Mouse (Mus musculus): ENCODE measurements around the gene Fam111a. TPM values are rescaled to one million over a fixed set of nuclear protein-coding genes. Genes with fewer than 3 reads are reported as not detected.

Fam111a gene
- total and polyA plus RNA-seq, 3 experiments = 47.6 to 103 (median 92.6) TPM

DNA sequence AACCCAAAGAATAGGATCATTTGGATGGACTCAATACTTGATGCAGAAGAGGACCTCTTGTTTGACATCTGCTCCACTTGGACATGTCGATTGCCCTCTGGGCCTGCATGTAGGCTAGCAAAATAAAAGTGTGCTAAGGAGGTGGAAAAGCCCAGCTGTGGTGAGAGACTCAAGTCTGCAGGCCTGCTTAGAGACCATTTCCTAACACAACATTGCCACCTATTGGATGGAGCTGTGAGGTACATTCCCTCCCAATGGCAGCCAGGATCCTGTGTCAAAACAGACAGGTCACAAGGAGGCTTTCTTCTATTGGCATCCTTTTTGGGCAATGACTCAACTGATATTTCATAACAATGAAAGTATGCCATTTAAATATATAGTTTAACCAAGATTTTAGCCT lies 46.4 kb downstream of the Fam111a start:
- dilution Hi-C loops (cut with MboI; ENCODE audit: extremely low pct_ligation_motif_present, extremely low pct_unique_long_range_greater_than_20kb, low sequenced_read_pairs) = no loop called here
- Histone ChIP-seq H3K36me3 (replicated peaks in 1 of 2; ENCODE audit: control insufficient read depth in 1 of 2, insufficient read depth in 1 of 2, low read length in 1 of 2) (peaks cover 17 to 50% of the 10 kb centered on the region in 2 experiments), H3K4me3 (replicated peaks in 1 of 3; ENCODE audit: low read depth in 2 of 3, low read length in 2 of 3, poor library complexity in 1 of 3) (no peak overlapping the region), H3K27me3 (replicated peaks) (no peaks in the 10 kb centered on the region), H3K9ac (ENCODE audit: insufficient read depth, low read depth) (no peak overlapping the region), H3K9me3 (replicated peaks; ENCODE audit: low read length) (no peaks in the 10 kb centered on the region), H3K27ac (ENCODE audit: insufficient read depth, low read depth) (no peak overlapping the region), H3K4me2 (ENCODE audit: insufficient read depth, low read depth, poor library complexity, severe bottlenecking) (no peak overlapping the region), H3K4me1 (ENCODE audit: control insufficient read depth in 1 of 2, insufficient read depth in 2 of 2) (peaks cover 4 to 23% of the 10 kb centered on the region in 2 experiments), H3K79me2 (replicated peaks; ENCODE audit: control insufficient read depth, extremely low read depth, insufficient read depth, poor library complexity, severe bottlenecking) (peaks cover under 1% of the 10 kb centered on the region; the same call in 1 of the 2 replicates)
- TF ChIP-seq POLR2A (IDR thresholded peaks at IDR 0.05; ENCODE audit: low read depth, low read length) (0 out of 2 replicates have a peak, but pooled peaks have one; percentile 1), USF2 (conservative IDR thresholded peaks at IDR 0.05; ENCODE audit: low read depth, low read length) (no peak), SMC3 (IDR thresholded peaks at IDR 0.05; ENCODE audit: low read depth, low read length) (peak; percentile 95), TBP (conservative IDR thresholded peaks at IDR 0.05; ENCODE audit: low read depth, low read length) (no peak), RAD21 (IDR thresholded peaks at IDR 0.05; ENCODE audit: low read depth, low read length) (peak; percentile 95), ZMIZ1 (IDR thresholded peaks at IDR 0.05; ENCODE audit: low read depth, low read length) (no peak), USF1 (IDR thresholded peaks at IDR 0.05; ENCODE audit: low read depth, low read length) (no peak), CTCF (conservative IDR thresholded peaks at IDR 0.05 in 1 of 2, IDR thresholded peaks at IDR 0.05 in 1 of 2; ENCODE audit: low read depth in 2 of 2, low read length in 2 of 2) (peak; percentile 54 to 97), ZC3H11A (IDR thresholded peaks at IDR 0.05; ENCODE audit: low read depth, low read length) (peak; percentile 50; the same call in 1 of the 2 replicates)
- in situ Hi-C loops (cut with MboI; ENCODE audit: low pct_ligation_motif_present, low pct_unique_long_range_greater_than_20kb, low sequenced_read_pairs) = loop anchor here (5.0 kb wide), 1 partner anchor 60 kb away; no protein-coding TSS in a partner anchor
- peak; percentile 85 for DNase-seq (ENCODE audit: extremely low read depth)

GRCm38 (mm10) chr19:12595135-12595529 lies 49.6 kb downstream of the Fam111a start:
- DNase-seq (ENCODE audit: extremely low read depth) = no peak
- Histone ChIP-seq H3K4me3 (replicated peaks in 1 of 3; ENCODE audit: low read depth in 2 of 3, low read length in 2 of 3, poor library complexity in 1 of 3) (peak overlapping the region in 1 of 3 experiments; percentile 63), H3K9me3 (replicated peaks; ENCODE audit: low read length) (no peaks in the 10 kb centered on the region), H3K4me2 (ENCODE audit: insufficient read depth, low read depth, poor library complexity, severe bottlenecking) (no peak overlapping the region), H3K79me2 (replicated peaks; ENCODE audit: control insufficient read depth, extremely low read depth, insufficient read depth, poor library complexity, severe bottlenecking) (no peaks in the 10 kb centered on the region), H3K4me1 (ENCODE audit: control insufficient read depth in 1 of 2, insufficient read depth in 2 of 2) (peaks cover 4 to 23% of the 10 kb centered on the region in 2 experiments), H3K27ac (ENCODE audit: insufficient read depth, low read depth) (no peak overlapping the region), H3K27me3 (replicated peaks) (no peaks in the 10 kb centered on the region), H3K36me3 (replicated peaks in 1 of 2; ENCODE audit: control insufficient read depth in 1 of 2, insufficient read depth in 1 of 2, low read length in 1 of 2) (peaks cover 2 to 20% of the 10 kb centered on the region in 2 experiments), H3K9ac (ENCODE audit: insufficient read depth, low read depth) (no peak overlapping the region)
- dilution Hi-C loops (cut with MboI; ENCODE audit: extremely low pct_ligation_motif_present, extremely low pct_unique_long_range_greater_than_20kb, low sequenced_read_pairs) = no loop called here
- in situ Hi-C loops (cut with MboI; ENCODE audit: low pct_ligation_motif_present, low pct_unique_long_range_greater_than_20kb, low sequenced_read_pairs) = no loop called here
- TF ChIP-seq ETS1 (conservative IDR thresholded peaks at IDR 0.05; ENCODE audit: low read depth, low read length) = no peak
- TF ChIP-seq BHLHE40 (IDR thresholded peaks at IDR 0.05; ENCODE audit: low read depth, low read length) = no peak

GRCm38 (mm10) chr19:12595530-12596289 lies 50.2 kb downstream of the Fam111a start:
- H3K36me3 ChIP-seq (replicated peaks in 1 of 2; ENCODE audit: control insufficient read depth in 1 of 2, insufficient read depth in 1 of 2, low read length in 1 of 2) = peaks cover 2 to 15% of the 10 kb centered on the region in 2 experiments
- H3K9ac ChIP-seq (ENCODE audit: insufficient read depth, low read depth) = peak overlapping the region; percentile 46
- peak overlapping the region; percentile 39 to 73 (median 63) for H3K4me3 ChIP-seq (replicated peaks in 1 of 3; ENCODE audit: low read depth in 2 of 3, low read length in 2 of 3, poor library complexity in 1 of 3)
- H3K4me2 ChIP-seq (ENCODE audit: insufficient read depth, low read depth, poor library complexity, severe bottlenecking) = peak overlapping the region; percentile 47
- no peak overlapping the region; the same call in 1 of the 2 replicates for H3K27ac ChIP-seq (ENCODE audit: insufficient read depth, low read depth)
- peaks cover 4 to 19% of the 10 kb centered on the region in 2 experiments for H3K4me1 ChIP-seq (ENCODE audit: control insufficient read depth in 1 of 2, insufficient read depth in 2 of 2)
- DNase-seq (ENCODE audit: extremely low read depth) = peak; percentile 85
- dilution Hi-C loops (cut with MboI; ENCODE audit: extremely low pct_ligation_motif_present, extremely low pct_unique_long_range_greater_than_20kb, low sequenced_read_pairs) (no loop called here), in situ Hi-C loops (cut with MboI; ENCODE audit: low pct_ligation_motif_present, low pct_unique_long_range_greater_than_20kb, low sequenced_read_pairs) (no loop called here)
- no peaks in the 10 kb centered on the region for H3K79me2 ChIP-seq (replicated peaks; ENCODE audit: control insufficient read depth, extremely low read depth, insufficient read depth, poor library complexity, severe bottlenecking)
- no peaks in the 10 kb centered on the region for H3K9me3 ChIP-seq (replicated peaks; ENCODE audit: low read length)
- no peaks in the 10 kb centered on the region for H3K27me3 ChIP-seq (replicated peaks)
- no peak for TF ChIP-seq POLR2A (IDR thresholded peaks at IDR 0.05; ENCODE audit: low read depth, low read length)
- no peak for TF ChIP-seq BHLHE40 (IDR thresholded peaks at IDR 0.05; ENCODE audit: low read depth, low read length)
- no peak for TF ChIP-seq ZNF384 (IDR thresholded peaks at IDR 0.05; ENCODE audit: low read depth, low read length)
- no peak for TF ChIP-seq USF2 (conservative IDR thresholded peaks at IDR 0.05; ENCODE audit: low read depth, low read length)
- no peak for TF ChIP-seq RCOR1 (conservative IDR thresholded peaks at IDR 0.05; ENCODE audit: low read depth, low read length)
- TF ChIP-seq IRF4 (IDR thresholded peaks at IDR 0.05; ENCODE audit: low read depth, low read length) = no peak
- TF ChIP-seq CTCF (conservative IDR thresholded peaks at IDR 0.05 in 1 of 2, IDR thresholded peaks at IDR 0.05 in 1 of 2; ENCODE audit: low read depth in 2 of 2, low read length in 2 of 2) = peak in 1 of 2 experiments; percentile 67; a peak in 2 of 4 replicates
- no peak for TF ChIP-seq POLR2AphosphoS2 (IDR thresholded peaks at IDR 0.05; ENCODE audit: low read depth, low read length)
- no peak for TF ChIP-seq NELFE (IDR thresholded peaks at IDR 0.05; ENCODE audit: low read depth, low read length)
- TF ChIP-seq KAT2A (IDR thresholded peaks at IDR 0.05; ENCODE audit: insufficient replicate concordance, low read length) = no peak
- peak; percentile 70 for TF ChIP-seq RAD21 (IDR thresholded peaks at IDR 0.05; ENCODE audit: low read depth, low read length)
- no peak for TF ChIP-seq MAZ (IDR thresholded peaks at IDR 0.05; ENCODE audit: low read depth, low read length)
- TF ChIP-seq JUND (conservative IDR thresholded peaks at IDR 0.05; ENCODE audit: low read depth, low read length) = no peak
- 0 out of 2 replicates have a peak, but pooled peaks have one; percentile 8 for TF ChIP-seq EP300 (IDR thresholded peaks at IDR 0.05; ENCODE audit: low read length)
- no peak for TF ChIP-seq CHD1 (IDR thresholded peaks at IDR 0.05; ENCODE audit: low read depth, low read length)
- TF ChIP-seq TCF12 (IDR thresholded peaks at IDR 0.05; ENCODE audit: low read depth, low read length) = no peak
- no peak for TF ChIP-seq CHD2 (IDR thresholded peaks at IDR 0.05; ENCODE audit: low read length)
- no peak for TF ChIP-seq TBP (conservative IDR thresholded peaks at IDR 0.05; ENCODE audit: low read depth, low read length)
